ENCODE assay signal across 10 mouse cellular contexts in genomic region chr13:69488565-69489255, GRCm38 (mm10). TPM values are rescaled to one million over a fixed set of nuclear protein-coding genes. Genes with fewer than 3 reads are reported as not detected.
DNase-seq lines count a peak whose midpoint lies in the region; TF ChIP-seq lines count a peak whose summit lies in the region.
"Had no signal": no experiment of that assay in that cellular context is flagged by ENCODE, and none has a peak within 500 bp of the region (broad histone marks: within the 10 kb centered on the region; RNA-seq: fewer than 3 reads in every experiment).

No protein-coding gene starts in this region.

- TF ChIP-seq EP300 in MEL (IDR thresholded peaks at IDR 0.05; ENCODE audit: low read depth in 1 of 2, low read length in 2 of 2): no peak

- WGBS in midbrain, embryonic 10.5 days: 39% methylated on average over 13 of the region's 13 CpGs

- no peak overlapping the region for H3K9ac ChIP-seq in MEL (ENCODE audit: control insufficient read depth, low read depth, low read length, poor library complexity, severe bottlenecking)

- TF ChIP-seq CTCF in layer of hippocampus, adult 2 months (conservative IDR thresholded peaks at IDR 0.05): 0 out of 2 replicates have a peak, but pooled peaks have one; percentile 14
- TF ChIP-seq CTCF in MEL (IDR thresholded peaks at IDR 0.05 in 2 of 3, conservative IDR thresholded peaks at IDR 0.05 in 1 of 3; ENCODE audit: control insufficient read depth in 1 of 3, insufficient read depth in 1 of 3, low read depth in 2 of 3, low read length in 3 of 3, poor library complexity in 1 of 3, severe bottlenecking in 1 of 3): no peak

- no peaks in the 10 kb centered on the region for H3K9me3 ChIP-seq in MEL (replicated peaks; ENCODE audit: insufficient read depth, low read length)
- no peaks in the 10 kb centered on the region for H3K9me3 ChIP-seq in midbrain, embryonic 10.5 days (replicated peaks)
- H3K9me3 ChIP-seq: forebrain, embryonic 10.5 days had no signal

- H3K27me3 ChIP-seq in MEL (ENCODE audit: control insufficient read depth in 1 of 2, insufficient read depth in 2 of 2, low read length in 2 of 2): no peaks in the 10 kb centered on the region
- peaks cover 64% of the 10 kb centered on the region for H3K27me3 ChIP-seq in midbrain, embryonic 10.5 days (ENCODE audit: low read depth, poor library complexity, severe bottlenecking)

- no peak overlapping the region for H3K4me3 ChIP-seq in layer of hippocampus, adult 2 months
- H3K4me3 ChIP-seq in MEL (ENCODE audit: control insufficient read depth in 1 of 2, insufficient read depth in 1 of 2, low read depth in 2 of 2, low read length in 2 of 2): no peak overlapping the region
- peak overlapping the region; percentile 45 for H3K4me3 ChIP-seq in midbrain, embryonic 10.5 days

- H3K27ac ChIP-seq in layer of hippocampus, adult 2 months: no peak overlapping the region
- H3K27ac ChIP-seq in MEL (ENCODE audit: control insufficient read depth, low read depth, low read length): no peak overlapping the region
- no peak overlapping the region for H3K27ac ChIP-seq in midbrain, embryonic 10.5 days (replicated peaks)
- H3K27ac ChIP-seq: forebrain, embryonic 10.5 days had no signal

- H3K4me1 ChIP-seq in MEL (ENCODE audit: control insufficient read depth in 1 of 2, insufficient read depth in 2 of 2, low read length in 2 of 2): no peaks in the 10 kb centered on the region; a peak in 1 of 4 replicates
- peaks cover 29% of the 10 kb centered on the region for H3K4me1 ChIP-seq in midbrain, embryonic 10.5 days

- no peaks in the 10 kb centered on the region for H3K36me3 ChIP-seq in MEL (ENCODE audit: control insufficient read depth in 1 of 2, insufficient read depth in 2 of 2, low read length in 2 of 2)
- no peaks in the 10 kb centered on the region for H3K36me3 ChIP-seq in midbrain, embryonic 10.5 days
- H3K36me3 ChIP-seq: forebrain, embryonic 10.5 days had no signal

- TF ChIP-seq POLR2A in MEL (IDR thresholded peaks at IDR 0.05; ENCODE audit: control insufficient read depth in 1 of 2, insufficient read depth in 1 of 2, low read depth in 1 of 2, low read length in 2 of 2, poor library complexity in 1 of 2): no peak

- peak; percentile 4 for DNase-seq in adrenal gland, postnatal 10 days
- no peak for DNase-seq in adrenal gland, postnatal 14 days
- peak in 1 of 2 experiments; percentile 8 for DNase-seq in layer of hippocampus, adult 2 months (ENCODE audit: low spot score in 2 of 2)
- DNase-seq in layer of hippocampus, postnatal 25 days (ENCODE audit: extremely low spot score in 1 of 2, low spot score in 1 of 2): no peak
- peak; percentile 25 for DNase-seq in MEL (ENCODE audit: low read depth, low spot score)
- DNase-seq in midbrain, embryonic 10.5 days (ENCODE audit: low spot score): no peak
- no peak for DNase-seq in left cerebral cortex, adult 9 months (ENCODE audit: low spot score in 2 of 2)
- no peak for DNase-seq in natural killer cell, adult 2 months (ENCODE audit: low spot score in 2 of 2)
- DNase-seq: spleen, adult 18-20 months had no signal

- no peak for TF ChIP-seq RAD21 in MEL (IDR thresholded peaks at IDR 0.05; ENCODE audit: low read depth, low read length)

- H3K79me2 ChIP-seq in MEL (ENCODE audit: control insufficient read depth, insufficient read depth, low read length, poor library complexity): no peaks in the 10 kb centered on the region

TF ChIP-seq in MEL, 35 proteins besides CTCF, POLR2A, EP300 and RAD21:
- TF ChIP-seq MAZ (IDR thresholded peaks at IDR 0.05; ENCODE audit: low read depth, low read length): no peak

RNA-seq across cellular contexts. Expression of gene Nsun2, which starts 44.8 kb away (rescaled TPM):
- total RNA-seq in adrenal gland, postnatal 10 days (2021): 10 to 100 TPM; 68.5 to 81.1 TPM
- total RNA-seq in adrenal gland, postnatal 14 days (2021): 87.3 and 89.0 TPM in 2 replicates
- 10 to 100 TPM; 99.2 to 99.8 TPM for total RNA-seq in layer of hippocampus, adult 2 months (2021)
- 10 to 100 TPM; 80.5 to 85.3 TPM for total RNA-seq in layer of hippocampus, postnatal 25 days (2021)
- total RNA-seq in MEL (2012; rRNA removed): 303 and 311 TPM in 2 replicates
- 100 to 1,000 TPM; 277 to 302 TPM for polyA plus RNA-seq in MEL (2012; ENCODE audit: insufficient read depth in 1 of 2, insufficient read length in 2 of 2, low read depth in 1 of 2, low replicate concordance in 2 of 2, missing spikeins in 1 of 2)
- 125 and 150 TPM in 2 replicates for polyA plus RNA-seq in midbrain, embryonic 10.5 days (2016; fragmentation: Nextera tagmentation; extraction: Ambion mirVana)

RNA-seq across cellular contexts. Expression of gene Tent4a, which starts 45.7 kb away (rescaled TPM):
- total RNA-seq in adrenal gland, postnatal 10 days (2021): 10 to 100 TPM; 18.6 to 19.1 TPM
- 21.1 and 21.6 TPM in 2 replicates for total RNA-seq in adrenal gland, postnatal 14 days (2021)
- total RNA-seq in layer of hippocampus, adult 2 months (2021): 10 to 100 TPM; 44.0 to 46.4 TPM
- total RNA-seq in layer of hippocampus, postnatal 25 days (2021): 10 to 100 TPM; 42.3 to 43.9 TPM
- total RNA-seq in MEL (2012; rRNA removed): 11.5 and 12.2 TPM in 2 replicates
- polyA plus RNA-seq in MEL (2012; ENCODE audit: insufficient read depth in 1 of 2, insufficient read length in 2 of 2, low read depth in 1 of 2, low replicate concordance in 2 of 2, missing spikeins in 1 of 2): 10 to 100 TPM in 1 of 2 experiments, not detected in 1; 18.4 TPM
- polyA plus RNA-seq in midbrain, embryonic 10.5 days (2016; fragmentation: Nextera tagmentation; extraction: Ambion mirVana): 4.9 and 5.2 TPM in 2 replicates

Comparison
In these comparisons a context has a peak if more than half of its experiments do, and no peak if none do; other contexts are left out.
1. DNase-seq: peak in adrenal gland, postnatal 10 days (single experiment) and MEL (single experiment); none in adrenal gland, postnatal 14 days (single experiment), layer of hippocampus, postnatal 25 days (0 of 2), midbrain, embryonic 10.5 days (single experiment), left cerebral cortex, adult 9 months (0 of 2) and natural killer cell, adult 2 months (0 of 2).